Mouse (Mus musculus) spleen, adult 2 months (tissue): Measurements from ENCODE around the gene Rps18. TPM values are rescaled to one million over a fixed set of nuclear protein-coding genes. Genes with fewer than 3 reads are reported as not detected.

Source experiments
- DNase-seq, 2 experiments: peaks; one replicate each; pipeline versions ENCODE4 v3.0.0 to v3.0.0-alpha.2; 2012 to 2021; ENCODE audit warnings: low spot score in 2 of 2, low read depth in 1 of 2
- H3K27ac ChIP-seq: fragments of 200-500 bp; 2 replicates; pipeline ENCODE4 v1.5.1; 2012; ENCODE audit warnings: low read length, inconsistent platforms; ENCODE audit not compliant: insufficient read depth
- H3K27me3 ChIP-seq: fragments of 200-500 bp; 2 replicates; pipeline ENCODE4 v1.6.1; 2012; ENCODE audit warnings: mild to moderate bottlenecking, moderate library complexity, low read length, inconsistent platforms; ENCODE audit not compliant: control insufficient read depth, insufficient read depth
- H3K36me3 ChIP-seq: fragments of 200-500 bp; 2 replicates; pipeline ENCODE4 v1.6.1; 2012; ENCODE audit warnings: mild to moderate bottlenecking, low read length, inconsistent platforms; ENCODE audit not compliant: control insufficient read depth, insufficient read depth
- H3K4me1 ChIP-seq: fragments of 200-500 bp; 2 replicates; pipeline ENCODE4 v1.6.1; 2011; ENCODE audit warnings: inconsistent platforms; ENCODE audit not compliant: control insufficient read depth, insufficient read depth, insufficient read length
- H3K4me3 ChIP-seq: fragments of 200-500 bp; 2 replicates; pipeline ENCODE4 v1.5.1; 2011; ENCODE audit warnings: mild to moderate bottlenecking, inconsistent platforms; ENCODE audit not compliant: insufficient read depth, insufficient read length; ENCODE audit errors: extremely low read depth
- CTCF ChIP-seq: fragments of 200-500 bp; IDR thresholded peaks from 2 replicates; pipeline ENCODE4 v1.5.1; 2011; ENCODE audit warnings: mild to moderate bottlenecking, inconsistent platforms; ENCODE audit not compliant: insufficient read depth, insufficient read length, insufficient replicate concordance; ENCODE audit errors: extremely low read depth
- POLR2A ChIP-seq: fragments of 200-500 bp; IDR thresholded peaks from 2 replicates; pipeline ENCODE4 v1.6.1; 2011; ENCODE audit warnings: low read depth, low read length, inconsistent platforms
- WGBS: fragments of 180-500 bp; shearing (Covaris S2); methylation state at CpG from one replicate; pipeline ENCODE4 v1.1.7; 2018; 5-methylcytosine and 5-hydroxymethylcytosine counted together
- polyA plus RNA-seq: library from polyadenylated mRNA; depleted of rRNA; stranded (reverse); fragments of >200 nt; gene quantifications from 2 replicates; pipeline ENCODE4 v1.2.3, GENCODE M21; 2012

Gene Rps18
- polyA plus RNA-seq, 1 experiment: 476 TPM

DNA sequence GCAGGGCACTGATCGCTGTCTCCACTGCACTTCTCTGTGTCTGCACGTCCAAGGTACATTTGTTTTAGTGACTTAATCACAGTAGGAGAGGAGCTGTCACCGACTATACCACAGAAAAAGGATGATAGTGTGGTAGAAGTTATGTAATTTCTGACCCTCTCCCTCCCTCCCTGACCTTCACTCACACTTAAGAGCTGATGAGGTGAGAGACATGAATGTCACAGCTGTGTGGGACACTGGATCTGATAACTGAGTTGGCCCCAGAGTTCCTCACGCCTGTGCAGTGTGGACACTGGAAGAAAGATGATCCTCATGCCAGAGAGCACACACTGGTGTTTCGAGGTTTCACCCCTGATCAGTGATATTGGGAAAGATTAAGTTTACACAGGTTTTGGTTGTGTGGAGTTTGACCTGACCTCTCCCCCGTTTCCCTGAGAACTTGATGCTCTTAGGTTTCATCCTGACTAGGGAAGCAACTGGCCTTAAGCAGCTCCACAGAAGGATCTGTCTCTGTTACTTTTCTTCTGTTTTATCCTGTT lies 23.8 kb upstream of the Rps18 start:
- Histone ChIP-seq H3K4me1 (peaks cover 22% of the 10 kb centered on the region), H3K4me3 (no peak overlapping the region; the same call in 1 of the 2 replicates), H3K27ac (peak overlapping the region; percentile 93), H3K36me3 (peaks cover 3% of the 10 kb centered on the region; the same call in 1 of the 2 replicates), H3K27me3 (no peaks in the 10 kb centered on the region)
- no peak for DNase-seq
- 62% methylated on average over 6 of the region's 6 CpGs for WGBS
- TF ChIP-seq POLR2A: no peak
- TF ChIP-seq CTCF: no peak

DNA sequence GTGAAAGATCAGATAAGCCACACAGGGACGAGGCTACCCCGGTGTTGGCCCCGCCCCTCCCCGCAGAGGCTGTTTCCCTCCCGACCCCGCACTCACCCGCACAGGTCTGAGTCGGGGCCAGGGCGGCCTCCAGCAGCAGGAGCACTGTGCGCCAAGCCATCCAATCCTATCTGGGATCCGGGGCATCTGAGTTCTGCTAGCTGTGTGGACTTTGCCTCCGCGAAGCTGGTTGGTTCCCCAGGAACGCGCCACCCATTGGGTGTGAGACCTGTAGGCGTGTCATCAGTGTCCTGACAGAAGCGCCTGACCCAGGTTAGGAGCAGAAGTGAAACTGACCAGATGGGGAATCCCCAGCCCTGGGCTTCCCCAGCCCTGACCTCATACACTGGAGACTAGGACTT lies 22.8 kb upstream of the Rps18 start:
- TF ChIP-seq CTCF: no peak
- TF ChIP-seq POLR2A: peak; percentile 77
- H3K27ac ChIP-seq: peak overlapping the region; percentile 93
- DNase-seq: peak; percentile 89 to 94
- peaks cover 22% of the 10 kb centered on the region for H3K4me1 ChIP-seq
- 1% methylated on average over 17 of the region's 17 CpGs for WGBS
- no peaks in the 10 kb centered on the region for H3K27me3 ChIP-seq
- H3K36me3 ChIP-seq: peaks cover 3% of the 10 kb centered on the region; the same call in 1 of the 2 replicates
- H3K4me3 ChIP-seq: peak overlapping the region; percentile 75

DNA sequence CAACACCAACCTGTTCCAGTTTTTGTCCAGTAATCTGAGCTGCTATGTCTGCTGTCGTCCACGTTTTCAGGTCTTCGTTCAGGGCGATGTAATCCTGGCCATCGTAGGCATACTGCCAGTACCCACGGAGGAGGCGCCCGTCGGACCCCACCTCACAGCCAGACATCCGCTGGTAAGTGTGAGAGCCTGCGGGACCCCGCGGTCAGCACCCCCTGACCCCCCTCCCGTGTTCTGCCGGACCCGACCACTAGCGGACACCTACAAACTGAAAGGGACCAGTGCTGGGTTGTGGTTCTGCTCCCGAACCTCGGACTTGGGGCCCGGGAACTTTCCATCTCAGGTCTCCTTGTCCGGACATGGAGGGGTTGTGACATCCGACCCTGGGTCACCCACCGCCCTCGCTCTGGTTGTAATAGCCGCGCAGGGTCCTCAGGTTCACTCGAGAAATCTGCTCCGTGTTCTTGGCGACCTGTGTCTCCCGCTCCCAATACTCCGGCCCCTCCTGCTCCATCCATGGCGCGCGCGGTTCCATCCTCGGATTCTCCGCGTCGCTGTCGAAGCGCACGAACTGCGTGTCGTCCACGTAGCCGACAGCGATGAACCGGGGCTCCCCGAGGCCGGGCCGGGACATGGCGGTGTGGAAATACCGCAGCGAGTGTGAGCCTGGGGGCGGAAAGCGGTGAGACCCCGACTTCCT lies 22.2 kb upstream of the Rps18 start:
- no peak for DNase-seq
- Histone ChIP-seq H3K27me3 (no peaks in the 10 kb centered on the region), H3K4me3 (peak overlapping the region; percentile 75), H3K36me3 (peaks cover 5% of the 10 kb centered on the region; the same call in 1 of the 2 replicates), H3K4me1 (peaks cover 22% of the 10 kb centered on the region), H3K27ac (peak overlapping the region; percentile 93)
- WGBS: 9% methylated on average over 57 of the region's 57 CpGs
- TF ChIP-seq CTCF (no peak), POLR2A (no peak)

DNA sequence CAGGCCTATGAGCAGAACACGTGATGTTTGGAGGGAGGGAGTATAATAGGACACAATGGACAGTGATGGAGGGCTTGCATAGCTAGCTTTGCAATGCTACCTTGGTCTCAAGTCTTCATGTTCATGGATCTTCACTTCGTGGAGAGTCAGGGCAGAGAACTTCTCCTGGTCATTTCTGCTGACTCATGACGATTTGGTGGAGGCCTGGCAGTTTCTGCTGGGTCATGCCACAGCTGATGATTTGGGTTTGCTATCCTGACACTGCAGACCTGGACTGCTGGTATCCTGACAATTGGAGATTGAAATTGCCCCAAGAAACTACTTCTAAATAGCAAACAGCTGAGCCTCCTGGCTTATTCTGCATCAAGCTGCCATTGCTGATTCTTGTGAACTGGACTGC lies 17.8 kb upstream of the Rps18 start:
- peaks cover 5% of the 10 kb centered on the region; the same call in 1 of the 2 replicates for H3K36me3 ChIP-seq
- DNase-seq: no peak
- H3K4me3 ChIP-seq: no peak overlapping the region
- no peak overlapping the region for H3K27ac ChIP-seq
- H3K27me3 ChIP-seq: no peaks in the 10 kb centered on the region
- H3K4me1 ChIP-seq: peaks cover 2% of the 10 kb centered on the region
- TF ChIP-seq CTCF: no peak
- no peak for TF ChIP-seq POLR2A
- 79% methylated on average over 3 of the region's 3 CpGs for WGBS

DNA sequence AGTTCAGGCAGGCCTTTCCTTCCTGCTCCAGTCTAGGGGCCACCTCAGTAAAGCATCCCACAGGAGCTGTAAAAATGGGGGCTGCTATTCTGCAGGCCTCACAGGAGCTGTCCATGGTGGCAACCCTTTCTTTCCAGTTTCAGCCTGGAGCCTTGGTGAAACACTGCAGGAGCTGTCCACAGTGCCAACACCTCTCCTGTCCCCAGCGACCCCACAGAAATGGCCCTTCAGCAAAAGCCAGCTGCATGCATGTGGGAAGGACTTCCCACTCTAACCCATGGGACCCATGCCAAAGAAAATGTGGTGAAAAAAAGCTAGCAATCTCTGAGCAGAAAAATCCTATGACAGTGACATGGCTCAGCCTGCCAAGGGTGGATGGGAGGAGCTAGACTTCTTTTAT lies 16.9 kb upstream of the Rps18 start:
- 21% methylated on average over 1 of the region's 1 CpGs for WGBS
- TF ChIP-seq CTCF: no peak
- TF ChIP-seq POLR2A: no peak
- Histone ChIP-seq H3K36me3 (peaks cover 5% of the 10 kb centered on the region; the same call in 1 of the 2 replicates), H3K4me1 (peaks cover 2% of the 10 kb centered on the region), H3K27me3 (no peaks in the 10 kb centered on the region), H3K4me3 (no peak overlapping the region), H3K27ac (no peak overlapping the region)
- no peak for DNase-seq

DNA sequence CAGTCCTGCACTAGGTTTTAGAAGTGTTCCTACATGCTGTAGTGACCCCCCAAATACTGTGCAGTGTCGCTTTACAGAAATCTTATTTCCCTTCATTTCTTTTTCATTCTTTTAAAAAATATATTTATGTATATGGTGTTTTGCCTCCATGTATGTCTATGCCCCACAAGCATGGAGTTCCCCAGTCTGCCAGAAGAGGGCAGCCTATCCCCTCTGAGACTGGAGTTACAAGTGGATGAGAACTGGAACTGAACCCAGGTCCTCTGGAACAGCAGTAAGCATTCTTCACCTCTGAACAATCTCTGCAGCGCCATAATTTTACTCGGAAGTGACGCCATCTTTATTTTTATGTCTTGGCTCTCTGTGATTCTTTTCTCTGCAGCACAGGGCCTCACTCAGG lies 13.6 kb upstream of the Rps18 start:
- 87% methylated on average over 4 of the region's 4 CpGs for WGBS
- TF ChIP-seq POLR2A (no peak), CTCF (no peak)
- peaks cover 9% of the 10 kb centered on the region for H3K36me3 ChIP-seq

DNA sequence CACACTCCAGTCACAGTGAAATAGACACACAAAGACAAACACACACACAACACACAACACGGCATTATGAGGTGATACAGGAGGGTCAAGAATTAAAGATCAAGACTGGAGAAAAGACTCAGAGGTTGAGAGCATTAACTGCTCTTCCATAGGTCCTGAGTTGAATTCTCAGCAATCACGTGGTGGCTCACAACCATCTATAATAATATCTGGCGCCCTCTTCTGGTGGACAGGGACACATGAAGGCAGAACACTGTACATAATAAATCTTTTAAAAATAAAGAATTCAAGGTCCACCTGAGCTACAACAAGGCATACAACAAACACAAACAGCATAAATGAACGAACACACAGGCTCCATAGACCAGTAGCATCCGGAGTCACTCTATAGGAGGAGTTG lies 13.1 kb upstream of the Rps18 start:
- Histone ChIP-seq H3K27me3 (no peaks in the 10 kb centered on the region), H3K4me1 (no peaks in the 10 kb centered on the region), H3K36me3 (peaks cover 9% of the 10 kb centered on the region), H3K27ac (no peak overlapping the region), H3K4me3 (no peak overlapping the region)
- peak in 1 of 2 experiments; percentile 72 for DNase-seq
- WGBS: 32% methylated on average over 5 of the region's 5 CpGs
- TF ChIP-seq CTCF: peak; percentile 16; the same call in 1 of the 2 replicates
- TF ChIP-seq POLR2A: no peak

More for the DNA sequence above, 13.6 kb upstream of the Rps18 start:
- Histone ChIP-seq H3K27ac (no peak overlapping the region), H3K4me3 (no peak overlapping the region), H3K27me3 (no peaks in the 10 kb centered on the region), H3K4me1 (no peaks in the 10 kb centered on the region)
- DNase-seq: no peak
